Mouse (Mus musculus) midbrain, postnatal 0 days (tissue): ENCODE results near the gene Cops9. TPM values are rescaled to one million over a fixed set of nuclear protein-coding genes. Genes with fewer than 3 reads are reported as not detected.

ENCODE experiments used
- ATAC-seq: fragments of 200-750 bp; cut with Nextera tagmentation; 2 replicates; pipeline ENCODE4 v1.8.0; 2017; ENCODE audit warnings: moderate number of reproducible peaks, mild to moderate bottlenecking, moderate TSS enrichment, moderate library complexity; ENCODE audit not compliant: low FRiP score
- DNase-seq: peaks from one replicate; pipeline ENCODE4 v3.0.0-alpha.2; 2015; ENCODE audit warnings: low spot score
- H3K27ac ChIP-seq: fragments of 300-500 bp; sonication (generic); 2 replicates; pipeline ENCODE4 v1.5.1; 2014; ENCODE audit warnings: low read depth, mild to moderate bottlenecking, low read length, mixed read lengths
- H3K27me3 ChIP-seq: fragments of 300-500 bp; sonication (generic); 2 replicates; pipeline ENCODE4 v1.6.1; 2014; ENCODE audit warnings: low read length, control low read depth, mixed read lengths; ENCODE audit not compliant: insufficient read depth
- H3K36me3 ChIP-seq: fragments of 300-500 bp; sonication (generic); 2 replicates; pipeline ENCODE4 v1.6.1; 2014; ENCODE audit warnings: low read length, control low read depth, mixed read lengths; ENCODE audit not compliant: insufficient read depth
- H3K4me1 ChIP-seq: fragments of 300-500 bp; sonication (generic); 2 replicates; pipeline ENCODE4 v1.6.1; 2014; ENCODE audit warnings: mild to moderate bottlenecking, control low read depth, antibody characterized with exemption, low read length, mixed read lengths; ENCODE audit not compliant: insufficient read depth
- H3K4me2 ChIP-seq: fragments of 300-500 bp; sonication (generic); 2 replicates; pipeline ENCODE4 v1.6.1; 2014; ENCODE audit warnings: low read depth, mild to moderate bottlenecking, low read length, mixed read lengths; ENCODE audit not compliant: poor library complexity, severe bottlenecking
- H3K4me3 ChIP-seq: fragments of 300-500 bp; sonication (generic); 2 replicates; pipeline ENCODE4 v1.5.1; 2014; ENCODE audit warnings: low read depth, mild to moderate bottlenecking, low read length, moderate library complexity
- H3K9ac ChIP-seq: fragments of 300-500 bp; sonication (generic); replicated peaks from 2 replicates; pipeline ENCODE4 v1.6.1; 2014; ENCODE audit warnings: mild to moderate bottlenecking, low read length, moderate library complexity, mixed read lengths; ENCODE audit not compliant: poor library complexity, severe bottlenecking
- H3K9me3 ChIP-seq: fragments of 300-500 bp; sonication (generic); 2 replicates; pipeline ENCODE4 v1.6.1; 2016; ENCODE audit warnings: low read length, control low read depth
- CTCF ChIP-seq: IDR thresholded peaks from 2 replicates; pipeline ENCODE4 v1.5.1; 2016; ENCODE audit warnings: antibody characterized with exemption, mild to moderate bottlenecking
- WGBS: fragments of 180-500 bp; shearing (Covaris S2); extraction: QIAGEN DNeasy Blood & Tissue Kit; methylation state at CpG from one replicate; pipeline ENCODE4 v1.1.7; 2014; 5-methylcytosine and 5-hydroxymethylcytosine counted together
- polyA plus RNA-seq: library from polyadenylated mRNA; unstranded; fragments of >200 nt; fragmentation: Nextera tagmentation; extraction: Ambion mirVana; gene quantifications from 2 replicates; pipeline ENCODE4 v1.2.1, GENCODE M21; 2015
- total RNA-seq: library from RNA; depleted of rRNA; stranded (reverse); fragments of >200 nt; gene quantifications from 2 replicates; pipeline ENCODE4 v1.2.3, GENCODE M21; 2014

Cops9 gene
- total and polyA plus RNA-seq, 2 experiments from 2014 or later: 297 to 598 TPM

GRCm38 (mm10) chr1:92648673-92649072, 6.9 kb upstream of the Cops9 start, which contains the start of gene Otos:
Gene Otos, minus strand, starts transcription at chr1:92648841.
- Histone ChIP-seq H3K4me1 (no peaks in the 10 kb centered on the region), H3K4me2 (0 out of 2 replicates have a peak within 1 kb of the TSS, but pooled peaks have one; percentile 12), H3K27me3 (no peaks in the 10 kb centered on the region), H3K36me3 (no peaks in the 10 kb centered on the region), H3K4me3 (no peak within 1 kb of the TSS), H3K9ac (no peak within 1 kb of the TSS), H3K9me3 (no peaks in the 10 kb centered on the region), H3K27ac (no peak within 1 kb of the TSS)
- peak; percentile 88 for DNase-seq
- 20% methylated on average over 8 of the region's 8 CpGs for WGBS
- peak; percentile 86 for TF ChIP-seq CTCF
- peak; percentile 59; the same call in 1 of the 2 replicates for ATAC-seq

GRCm38 (mm10) chr1:92648197-92648596, 6.4 kb upstream of the Cops9 start:
- H3K4me2 ChIP-seq: 0 out of 2 replicates have a peak overlapping the region, but pooled peaks have one; percentile 12
- ATAC-seq: peak; percentile 18; the same call in 1 of the 2 replicates

DNA sequence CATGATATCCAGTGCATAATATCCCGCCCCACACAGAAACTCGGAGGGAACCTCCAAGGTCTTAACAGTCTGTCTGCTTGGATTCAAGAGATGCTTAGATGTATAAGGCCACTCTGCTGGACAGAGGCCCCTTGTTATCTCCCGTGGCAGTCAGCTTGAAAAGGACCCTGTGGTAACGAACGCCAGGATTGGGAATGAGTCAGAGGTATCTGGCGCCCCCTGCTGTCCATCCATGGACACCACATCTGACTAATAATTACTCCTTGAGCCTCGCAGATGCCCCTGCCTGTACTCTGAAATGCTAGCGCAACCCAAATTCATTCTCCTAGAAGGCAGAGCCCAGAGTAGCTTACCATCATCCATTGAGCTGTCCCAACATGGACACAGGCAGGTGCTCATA, 6.0 kb upstream of the Cops9 start:
- Histone ChIP-seq H3K4me1 (no peaks in the 10 kb centered on the region), H3K9ac (no peak overlapping the region), H3K36me3 (no peaks in the 10 kb centered on the region), H3K4me2 (0 out of 2 replicates have a peak overlapping the region, but pooled peaks have one; percentile 12), H3K9me3 (no peaks in the 10 kb centered on the region), H3K27ac (no peak overlapping the region), H3K27me3 (no peaks in the 10 kb centered on the region), H3K4me3 (no peak overlapping the region)
- WGBS: 9% methylated on average over 8 of the region's 8 CpGs
- DNase-seq (peak; percentile 88), ATAC-seq (no peak)
- TF ChIP-seq CTCF: peak; percentile 93

More at GRCm38 (mm10) chr1:92648197-92648596, 6.4 kb upstream of the Cops9 start:
- H3K4me3 ChIP-seq: no peak overlapping the region
- no peaks in the 10 kb centered on the region for H3K9me3 ChIP-seq
- no peaks in the 10 kb centered on the region for H3K36me3 ChIP-seq
- no peak for TF ChIP-seq CTCF
- no peak for DNase-seq
- no peaks in the 10 kb centered on the region for H3K4me1 ChIP-seq
- 57% methylated on average over 10 of the region's 10 CpGs for WGBS
- H3K27me3 ChIP-seq: no peaks in the 10 kb centered on the region
- H3K9ac ChIP-seq: no peak overlapping the region
- no peak overlapping the region for H3K27ac ChIP-seq

DNA sequence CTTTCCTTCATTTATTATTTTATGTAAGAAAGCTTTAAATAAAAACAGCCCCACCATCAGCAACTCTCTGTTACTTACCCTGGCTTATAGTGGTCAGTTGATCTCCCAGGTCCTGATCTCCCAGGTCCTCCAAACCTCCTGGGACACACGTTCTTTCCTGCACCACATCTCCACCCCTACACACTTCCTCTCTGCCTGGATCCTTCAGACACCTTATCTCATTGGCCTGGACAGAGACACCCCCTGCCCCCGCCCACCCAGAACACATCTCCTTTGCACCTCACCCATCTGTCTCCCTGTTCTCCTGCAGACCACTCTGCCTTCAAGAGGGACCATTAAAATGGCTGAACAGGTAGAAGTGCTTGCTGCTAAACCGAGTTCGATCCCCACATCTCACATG, 5.2 kb upstream of the Cops9 start:
- ATAC-seq (no peak), DNase-seq (no peak)
- no peak overlapping the region for H3K4me2 ChIP-seq
- H3K4me3 ChIP-seq: no peak overlapping the region
- H3K9ac ChIP-seq: no peak overlapping the region
- H3K36me3 ChIP-seq: no peaks in the 10 kb centered on the region
- no peaks in the 10 kb centered on the region for H3K27me3 ChIP-seq
- 72% methylated on average over 4 of the region's 4 CpGs for WGBS
- no peak overlapping the region for H3K27ac ChIP-seq
- H3K4me1 ChIP-seq: peaks cover 5% of the 10 kb centered on the region; the same call in 1 of the 2 replicates
- TF ChIP-seq CTCF: no peak
- no peaks in the 10 kb centered on the region for H3K9me3 ChIP-seq

- Histone ChIP-seq H3K36me3 (no peaks in the 10 kb centered on the region), H3K4me3 (no peak overlapping the region), H3K9me3 (no peaks in the 10 kb centered on the region), H3K27me3 (no peaks in the 10 kb centered on the region), H3K4me2 (no peak overlapping the region), H3K9ac (no peak overlapping the region), H3K4me1 (peaks cover 5% of the 10 kb centered on the region; the same call in 1 of the 2 replicates), H3K27ac (no peak overlapping the region)
- WGBS: 81% methylated on average over 7 of the region's 7 CpGs
- no peak for TF ChIP-seq CTCF
- DNase-seq (no peak), ATAC-seq (no peak)
Measured at GRCm38 (mm10) chr1:92646601-92647000, 4.8 kb upstream of the Cops9 start.

GRCm38 (mm10) chr1:92646111-92646510, 4.3 kb upstream of the Cops9 start:
- H3K4me3 ChIP-seq: no peak overlapping the region
- 0 out of 2 replicates have a peak overlapping the region, but pooled peaks have one; percentile 29 for H3K9ac ChIP-seq
- DNase-seq (no peak), ATAC-seq (no peak)
- WGBS: 62% methylated on average over 2 of the region's 2 CpGs
- no peaks in the 10 kb centered on the region for H3K36me3 ChIP-seq
- TF ChIP-seq CTCF: no peak
- no peak overlapping the region for H3K4me2 ChIP-seq
- no peaks in the 10 kb centered on the region for H3K9me3 ChIP-seq
- H3K27ac ChIP-seq: no peak overlapping the region
- peaks cover 5% of the 10 kb centered on the region; the same call in 1 of the 2 replicates for H3K4me1 ChIP-seq
- H3K27me3 ChIP-seq: no peaks in the 10 kb centered on the region
